Mouse (Mus musculus) adrenal gland, adult 2 months (tissue): ENCODE measurements around the gene Kri1. TPM values are rescaled to one million over a fixed set of nuclear protein-coding genes. Genes with fewer than 3 reads are reported as not detected.
"Not testable (repeated sequence)": the region's sequence is repeated elsewhere in the genome, so short reads cannot be mapped to it uniquely, and the experiment has no call there.

Experiments used
- DNase-seq: peaks from one replicate; pipeline ENCODE4 v3.0.0; 2021
- polyA plus RNA-seq: library from polyadenylated mRNA; depleted of rRNA; stranded (reverse); fragments of >200 nt; gene quantifications from 2 replicates; pipeline ENCODE4 v1.2.3, GENCODE M21; 2012; rRNA removed
- total RNA-seq, 2 experiments: library from RNA; stranded (reverse); gene quantifications; 2 replicates each; pipeline ENCODE4 v1.2.3; 2021

Kri1 gene
- total and polyA plus RNA-seq, 3 experiments, result 14.4 to 38.5 (median 27.3) TPM

DNA sequence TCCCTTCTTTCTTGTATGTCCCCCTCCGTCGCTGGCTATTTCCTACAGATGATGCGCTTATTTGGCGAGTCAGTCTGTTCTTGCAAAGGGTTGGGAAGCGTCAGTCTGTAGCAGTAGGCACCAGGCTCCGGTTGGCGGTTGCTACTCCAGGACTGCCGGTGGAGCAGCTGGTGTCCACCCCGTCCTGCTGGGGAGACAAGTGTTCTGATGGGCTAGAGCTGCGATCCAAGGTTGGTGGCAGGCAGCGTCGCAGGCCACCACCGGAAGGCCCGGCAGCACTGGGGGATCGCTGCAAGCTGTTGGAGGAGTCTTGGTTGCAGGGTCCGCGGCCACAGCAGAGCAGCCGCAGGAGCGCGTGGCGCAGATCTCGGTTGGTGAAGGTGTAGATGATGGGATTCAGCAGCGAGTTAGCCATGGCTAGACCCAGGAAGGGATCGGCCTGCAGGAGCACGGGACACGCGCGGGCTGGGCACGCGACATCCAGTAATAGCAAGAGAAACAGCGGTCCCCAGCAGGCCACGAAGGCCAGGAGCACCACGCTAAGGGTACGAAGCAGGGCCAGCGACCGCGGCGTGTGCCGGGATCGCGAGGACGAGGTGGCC is 43.8 kb downstream of the Kri1 start:
- DNase-seq, result no peak

DNA sequence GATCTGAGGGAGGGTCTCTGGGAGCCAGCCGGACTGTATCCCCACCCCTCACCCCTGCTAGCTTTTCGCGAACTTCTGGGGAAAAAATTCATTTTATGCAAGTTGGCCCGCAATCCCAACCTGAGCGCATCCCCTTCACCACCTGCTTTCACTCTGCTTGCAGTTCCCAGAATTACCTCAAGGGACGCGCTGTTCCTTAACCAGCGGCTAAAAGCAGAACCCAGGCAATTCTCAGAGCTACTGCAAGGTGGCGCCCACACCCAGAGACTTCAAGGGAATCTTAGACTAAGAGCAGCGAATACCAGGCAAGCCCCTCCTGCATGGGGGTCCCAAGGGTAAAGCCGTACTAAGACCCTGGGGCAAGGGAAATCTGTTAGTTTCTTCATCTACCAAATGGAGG is 46.4 kb downstream of the Kri1 start:
- DNase-seq, result peak; percentile 75

- no peak for DNase-seq
Observed at GRCm38 (mm10) chr9:21239465-21239848, 48.3 kb downstream of the Kri1 start.

- peak; percentile 93 for DNase-seq
Observed at GRCm38 (mm10) chr9:21238733-21239464, 48.9 kb downstream of the Kri1 start, which contains the start of gene Keap1. TSS of gene Keap1 (minus strand) at chr9:21239361.

DNA sequence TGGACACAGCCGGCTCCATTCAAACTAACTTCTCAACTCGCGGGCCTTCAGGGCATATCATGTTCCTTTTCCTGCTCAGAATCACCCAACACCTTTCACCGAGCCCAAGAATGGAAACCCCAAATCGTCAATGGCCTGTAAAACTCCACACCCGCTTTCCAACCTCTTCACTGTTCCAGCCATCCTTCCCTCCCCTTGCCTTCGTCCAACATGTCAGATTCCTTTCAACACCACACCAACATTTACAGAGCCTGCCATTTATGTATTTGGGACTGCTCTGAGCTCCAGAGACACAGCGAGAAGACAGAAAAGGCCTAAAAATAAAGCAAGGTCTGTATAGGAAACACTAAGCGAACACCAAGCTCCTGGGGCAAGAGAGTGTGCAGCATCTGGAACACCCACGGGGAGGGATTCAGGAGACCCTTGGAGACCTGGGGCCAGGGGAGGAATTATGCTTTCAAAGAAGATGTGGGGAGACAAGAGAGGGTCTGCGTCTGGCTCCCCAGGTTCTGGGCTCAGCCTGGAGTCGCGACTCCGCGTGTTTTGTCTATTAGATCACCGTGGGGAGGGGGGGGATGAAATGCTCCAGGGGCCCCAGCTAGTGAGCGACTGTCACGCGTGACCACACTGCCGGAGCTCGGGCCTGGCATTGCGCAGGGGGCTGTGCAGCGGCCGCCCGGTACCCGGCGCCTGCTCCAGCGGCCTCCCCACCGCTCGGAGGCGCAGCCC is 49.6 kb downstream of the Kri1 start:
- DNase-seq, result peak; percentile 42

DNA sequence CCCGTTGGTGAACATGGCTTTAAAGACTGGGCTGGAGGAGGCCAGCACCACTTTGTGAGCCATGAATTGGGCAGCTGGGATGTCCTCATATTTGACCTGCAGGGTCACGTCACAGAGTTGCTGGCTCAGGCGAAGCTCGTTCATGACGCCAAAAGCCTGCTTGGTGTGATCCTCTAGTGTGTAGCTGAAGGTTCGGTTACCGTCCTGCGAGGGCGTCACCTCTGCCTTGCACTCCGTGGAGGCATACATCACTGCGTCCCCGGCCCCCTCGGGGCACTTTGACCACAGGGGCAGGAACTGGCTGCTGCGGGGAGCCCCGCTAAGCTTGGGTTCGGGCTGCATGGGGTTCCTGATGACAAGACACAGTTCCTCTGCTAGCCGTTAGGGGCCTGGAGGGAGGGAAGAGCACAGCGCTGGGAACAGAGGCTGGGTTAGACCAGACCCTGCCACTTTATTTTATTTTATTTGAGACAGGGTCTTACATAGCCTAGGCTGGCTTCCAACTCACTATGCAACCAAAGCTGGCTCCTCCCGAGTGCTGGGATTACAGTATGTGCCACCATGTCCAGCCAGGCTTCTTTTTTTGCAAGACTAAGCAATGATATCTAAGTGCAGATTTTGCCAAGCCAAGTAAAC is 50.3 kb downstream of the Kri1 start:
- DNase-seq, result peak; percentile 50

DNA sequence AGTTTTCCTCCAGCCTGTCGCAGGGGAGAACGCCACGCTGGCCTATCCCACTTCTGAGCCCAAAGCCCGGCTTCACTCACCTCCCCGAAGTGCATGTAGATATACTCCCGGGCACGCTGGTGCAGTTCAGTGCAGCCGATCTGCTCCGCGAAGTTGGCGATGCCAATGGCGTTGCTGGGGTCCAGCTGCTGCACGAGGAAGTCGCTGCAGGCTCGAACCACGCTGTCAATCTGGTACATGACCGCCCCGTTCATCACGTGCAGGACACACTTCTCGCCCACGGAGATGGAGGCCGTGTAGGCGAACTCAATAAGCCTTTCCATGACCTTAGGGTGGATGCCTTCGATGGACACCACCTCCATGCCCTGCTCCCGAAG is 50.8 kb downstream of the Kri1 start:
- DNase-seq, result no peak

DNA sequence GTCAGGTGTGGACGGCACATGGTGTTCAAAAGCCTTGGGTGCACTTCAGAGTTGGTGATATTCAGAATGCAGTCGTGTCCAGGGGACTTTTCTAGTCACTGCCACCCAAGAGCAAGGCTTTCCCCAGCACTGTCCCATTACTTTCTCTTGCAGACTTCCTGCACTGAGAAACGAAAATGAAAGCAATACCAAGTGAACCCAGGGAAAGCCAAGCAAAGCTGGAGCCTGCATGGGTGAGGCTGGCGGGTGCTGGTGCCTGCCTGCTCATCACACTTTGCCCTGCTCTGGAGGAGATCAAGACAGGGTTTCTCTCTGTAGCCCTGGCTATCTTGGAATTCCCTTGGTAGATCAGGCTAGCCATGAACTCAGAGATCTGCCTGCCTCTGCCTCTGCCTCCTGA is 52.4 kb downstream of the Kri1 start:
- no peak for DNase-seq

GRCm38 (mm10) chr9:21233805-21234204 is 54.0 kb downstream of the Kri1 start:
- no peak for DNase-seq

DNA sequence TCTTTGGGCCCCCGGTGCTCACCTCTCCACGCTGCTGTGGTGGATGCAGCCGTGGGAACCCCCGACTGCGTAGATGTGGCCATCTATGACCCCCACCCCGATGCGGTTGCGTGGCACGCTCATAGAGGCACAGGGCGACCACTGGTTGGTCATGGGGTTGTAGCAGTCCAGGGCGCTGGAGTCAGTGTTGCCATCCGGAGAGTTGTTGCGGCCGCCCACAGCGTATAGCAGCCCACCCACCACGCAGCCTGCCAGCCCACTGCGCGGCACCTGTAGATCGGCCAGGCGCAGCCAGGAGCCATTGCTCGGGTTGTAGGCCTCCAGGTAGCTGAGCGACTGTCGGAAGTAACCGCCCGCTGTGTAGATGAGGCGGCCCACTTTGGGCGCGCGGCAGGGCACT is 54.4 kb downstream of the Kri1 start:
- DNase-seq, result no peak

DNA sequence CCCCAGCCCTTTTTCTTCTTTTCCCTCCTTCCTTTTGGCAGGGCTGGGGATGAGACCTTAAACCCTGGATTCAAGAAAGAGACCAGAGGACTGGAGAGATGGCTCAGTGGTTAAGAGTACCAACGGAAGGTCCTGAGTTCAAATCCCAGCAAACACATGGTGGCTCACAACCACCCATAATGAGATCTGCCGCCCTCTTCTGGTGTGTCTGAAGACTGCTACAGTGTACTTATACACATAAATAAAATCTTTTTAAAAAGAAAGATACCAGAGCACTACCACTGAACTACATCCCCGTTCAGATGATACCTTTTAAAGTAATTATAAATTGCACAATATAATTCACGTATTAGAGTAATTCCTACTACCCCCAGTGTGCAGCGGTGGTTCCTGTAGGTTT is 54.9 kb downstream of the Kri1 start:
- DNase-seq, result no peak

DNA sequence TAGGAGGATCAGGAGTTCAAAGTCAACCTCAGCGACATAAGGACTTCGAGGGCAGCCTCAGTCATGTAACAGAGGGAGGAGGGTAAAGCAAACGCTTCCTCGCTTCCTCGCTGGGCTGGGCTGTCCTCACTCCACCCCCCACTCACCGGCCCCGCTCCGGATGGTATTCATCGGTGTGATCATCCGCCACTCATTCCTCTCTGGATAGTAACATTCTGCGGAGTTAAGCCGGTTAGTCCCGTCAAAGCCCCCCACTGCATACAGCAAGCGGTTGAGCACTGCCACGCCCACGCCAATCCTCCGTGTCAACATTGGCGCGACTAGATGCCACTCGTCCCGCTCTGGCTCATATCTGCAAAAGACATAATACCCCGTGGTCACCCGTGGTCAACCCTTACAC is 56.2 kb downstream of the Kri1 start:
- no peak for DNase-seq

DNA sequence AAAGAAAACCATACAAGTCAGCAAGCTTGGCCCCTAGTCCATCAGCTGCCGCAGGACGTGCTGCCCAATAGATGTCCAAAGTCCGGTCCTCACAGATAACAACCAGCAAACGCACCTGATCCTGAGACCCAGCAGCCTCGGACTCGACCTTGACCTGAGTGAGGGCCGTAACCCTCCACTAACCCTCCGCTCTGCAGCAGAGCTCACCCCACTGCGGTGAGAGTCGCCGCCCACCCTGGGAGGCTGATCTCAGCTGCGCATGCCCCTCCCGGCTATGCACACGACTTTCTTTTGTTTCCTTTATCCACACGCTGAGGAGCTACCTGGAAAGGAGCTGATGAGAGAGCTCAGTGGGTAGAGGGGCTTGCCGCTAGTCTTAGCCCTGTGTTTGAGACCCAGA is 60.4 kb downstream of the Kri1 start:
- DNase-seq, result no peak

- no peak for DNase-seq
Observed at GRCm38 (mm10) chr9:21225415-21225758, 62.4 kb downstream of the Kri1 start.

GRCm38 (mm10) chr9:21224576-21225414 is 63.0 kb downstream of the Kri1 start:
- peak; percentile 85 for DNase-seq

DNA sequence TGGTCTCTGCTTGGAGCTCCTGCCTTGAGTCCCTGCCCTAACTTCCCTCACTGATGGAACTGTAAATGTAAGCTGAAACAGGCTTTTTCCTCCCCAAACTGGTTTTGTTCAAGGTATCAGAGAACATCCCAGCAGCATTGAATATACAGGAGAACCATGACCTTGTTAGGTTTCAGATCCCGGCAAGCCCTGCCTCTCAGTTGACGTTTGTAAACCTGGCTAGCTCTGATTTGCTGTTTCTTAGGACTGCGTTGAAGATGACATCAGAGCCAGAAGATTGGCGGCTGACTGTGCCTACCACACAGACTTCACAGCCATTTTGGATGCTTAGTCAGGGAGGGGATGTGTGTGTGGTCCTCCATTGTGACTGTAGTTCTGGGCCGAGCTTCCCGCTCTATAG is 63.9 kb downstream of the Kri1 start:
- DNase-seq, result no peak

DNA sequence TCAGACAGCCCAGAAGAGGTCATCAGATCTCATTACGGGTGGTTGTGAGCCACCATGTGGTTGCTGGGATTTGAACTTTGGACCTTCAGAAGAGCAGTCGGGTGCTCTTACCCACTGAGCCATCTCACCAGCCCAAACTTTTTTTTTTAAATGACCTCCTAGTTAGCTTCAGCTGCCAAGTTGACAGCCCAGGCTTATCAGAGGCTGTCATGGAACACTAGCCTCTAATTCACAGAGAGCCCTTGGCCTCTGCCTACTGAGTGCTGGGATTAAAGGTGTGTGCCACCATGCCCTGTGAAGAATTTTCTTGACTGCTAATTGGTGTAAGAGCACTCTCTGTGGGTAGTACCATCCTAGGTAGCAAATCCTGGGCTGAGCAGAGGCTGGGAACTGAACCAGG is 64.3 kb downstream of the Kri1 start:
- DNase-seq, result not testable (repeated sequence)

Other genes starting within 250 kb of the Kri1 start
- gene Zglp1, start 220.9 kb downstream of the Kri1 start, total RNA-seq, result not detected
- not detected in 2 replicates for gene Zglp1, start 220.9 kb downstream of the Kri1 start, polyA plus RNA-seq
- under 1 TPM; 0.24 to 0.43 TPM for gene Gm49373, start 214.9 kb downstream of the Kri1 start, total RNA-seq
- 0.18 and 0.19 TPM in 2 replicates for gene Gm49373, start 214.9 kb downstream of the Kri1 start, polyA plus RNA-seq
- 10 to 100 TPM; 40.7 to 48.6 TPM for gene Fdx1l, start 214.4 kb downstream of the Kri1 start, total RNA-seq
- gene Fdx1l, start 214.4 kb downstream of the Kri1 start, polyA plus RNA-seq, result 59.6 and 86.5 TPM in 2 replicates
- 1 to 10 TPM in 1 of 2 experiments, under 1 TPM in 1; 0.90 to 2.5 TPM for gene Gm38431, start 196.0 kb downstream of the Kri1 start, total RNA-seq
- 68.5 and 74.0 TPM in 2 replicates for gene Gm38431, start 196.0 kb downstream of the Kri1 start, polyA plus RNA-seq
- 10 to 100 TPM; 50.8 to 53.4 TPM for gene Raver1, start 196.0 kb downstream of the Kri1 start, total RNA-seq
- gene Raver1, start 196.0 kb downstream of the Kri1 start, polyA plus RNA-seq, result 52.8 and 76.4 TPM in 2 replicates
- 10 to 100 TPM; 12.7 to 14.6 TPM for gene Tyk2, start 156.7 kb downstream of the Kri1 start, total RNA-seq
- 23.5 and 25.8 TPM in 2 replicates for gene Tyk2, start 156.7 kb downstream of the Kri1 start, polyA plus RNA-seq
- gene Cdc37, start 138.0 kb downstream of the Kri1 start, total RNA-seq, result 100 to 1,000 TPM; 179 to 202 TPM
- 58.3 and 59.0 TPM in 2 replicates for gene Cdc37, start 138.0 kb downstream of the Kri1 start, polyA plus RNA-seq
- 10 to 100 TPM in 1 of 2 experiments, 1 to 10 TPM in 1; 8.8 to 17.7 TPM for gene Pde4a, start 122.3 kb downstream of the Kri1 start, total RNA-seq
- gene Pde4a, start 122.3 kb downstream of the Kri1 start, polyA plus RNA-seq, result 13.2 and 15.6 TPM in 2 replicates
- gene Keap1, start 48.6 kb downstream of the Kri1 start, total RNA-seq, result 10 to 100 TPM; 36.6 to 56.5 TPM
- gene Keap1, start 48.6 kb downstream of the Kri1 start, polyA plus RNA-seq, result 132 and 142 TPM in 2 replicates
- 1 to 10 TPM in 1 of 2 experiments, under 1 TPM in 1; 0.66 to 1.9 TPM for gene S1pr5, start 39.5 kb downstream of the Kri1 start, total RNA-seq
- gene S1pr5, start 39.5 kb downstream of the Kri1 start, polyA plus RNA-seq, result 1.2 and 1.4 TPM in 2 replicates
- 10 to 100 TPM; 25.9 to 47.0 TPM for gene Atg4d, start 22.7 kb downstream of the Kri1 start, total RNA-seq
- 36.2 and 42.9 TPM in 2 replicates for gene Atg4d, start 22.7 kb downstream of the Kri1 start, polyA plus RNA-seq
- gene Cdkn2d, start 3.4 kb upstream of the Kri1 start, total RNA-seq, result 10 to 100 TPM in 1 of 2 experiments, 1 to 10 TPM in 1; 6.0 to 20.3 TPM
- gene Cdkn2d, start 3.4 kb upstream of the Kri1 start, polyA plus RNA-seq, result 36.0 and 42.9 TPM in 2 replicates
- gene Ap1m2, start 24.4 kb upstream of the Kri1 start, total RNA-seq, result not detected
- gene Ap1m2, start 24.4 kb upstream of the Kri1 start, polyA plus RNA-seq, result not detected in 2 replicates
- gene Slc44a2, start 32.7 kb upstream of the Kri1 start, total RNA-seq, result 10 to 100 TPM; 30.9 to 56.0 TPM
- gene Slc44a2, start 32.7 kb upstream of the Kri1 start, polyA plus RNA-seq, result 27.1 and 27.2 TPM in 2 replicates
- gene Ilf3, start 79.9 kb upstream of the Kri1 start, total RNA-seq, result 10 to 100 TPM; 51.0 to 60.1 TPM
- 38.9 and 39.1 TPM in 2 replicates for gene Ilf3, start 79.9 kb upstream of the Kri1 start, polyA plus RNA-seq
- gene Qtrt1, start 123.9 kb upstream of the Kri1 start, total RNA-seq, result 10 to 100 TPM; 13.1 to 15.9 TPM
- gene Qtrt1, start 123.9 kb upstream of the Kri1 start, polyA plus RNA-seq, result 23.4 and 28.6 TPM in 2 replicates
- gene Dnm2, start 136.9 kb upstream of the Kri1 start, total RNA-seq, result 100 to 1,000 TPM in 1 of 2 experiments, 10 to 100 TPM in 1; 99.0 to 134 TPM
- gene Dnm2, start 136.9 kb upstream of the Kri1 start, polyA plus RNA-seq, result 328 and 381 TPM in 2 replicates
- gene Tmed1, start 222.3 kb upstream of the Kri1 start, total RNA-seq, result 10 to 100 TPM; 22.6 to 36.6 TPM
- 34.9 and 36.4 TPM in 2 replicates for gene Tmed1, start 222.3 kb upstream of the Kri1 start, polyA plus RNA-seq
- gene AB124611, start 238.2 kb upstream of the Kri1 start, total RNA-seq, result 1 to 10 TPM; 1.4 to 2.3 TPM
- 1.7 and 2.8 TPM in 2 replicates for gene AB124611, start 238.2 kb upstream of the Kri1 start, polyA plus RNA-seq